Mouse (Mus musculus) gastrocnemius, postnatal 36 days (tissue): ENCODE data around the gene Gjd3. TPM values are rescaled to one million over a fixed set of nuclear protein-coding genes. Genes with fewer than 3 reads are reported as not detected.

Source experiments
- DNase-seq, 2 experiments: peaks; one replicate each; pipeline ENCODE4 v3.0.0; 2022
- intact Hi-C: fragments of 180-260 bp; cut with DNase I; formaldehyde crosslinking; loops from one replicate; pipeline ENCODE4 v1.15.1; 2025
- total RNA-seq, 2 experiments: library from RNA; stranded (reverse); gene quantifications; 2 replicates each; pipeline ENCODE4 v1.2.3; 2021

The Gjd3 gene
- total RNA-seq, 2 experiments from 2014 or later = not detected

GRCm38 (mm10) chr11:98981997-98982772 lies 631 bp downstream of the Gjd3 start:
- DNase-seq = no peak
- intact Hi-C loops = no loop called here

GRCm38 (mm10) chr11:98981289-98981996 lies 1.4 kb downstream of the Gjd3 start:
- no peak for DNase-seq
- intact Hi-C loops = no loop called here

- no peak for DNase-seq
- intact Hi-C loops = loop anchor here (2.0 to 5.0 kb wide), 3 partner anchors 58 to 169 kb away; no protein-coding TSS in a partner anchor
Measured at GRCm38 (mm10) chr11:98979356-98979755, 3.5 kb downstream of the Gjd3 start.

- DNase-seq = no peak
- intact Hi-C loops = loop anchor here (2.0 to 5.0 kb wide), 3 partner anchors 59 to 170 kb away; no protein-coding TSS in a partner anchor
Measured at GRCm38 (mm10) chr11:98978526-98979148, 4.2 kb downstream of the Gjd3 start.

GRCm38 (mm10) chr11:98974871-98975719 lies 7.7 kb downstream of the Gjd3 start:
- no peak for DNase-seq
- intact Hi-C loops = loop anchor here (5.0 kb wide), 3 partner anchors 62 to 152 kb away; no protein-coding TSS in a partner anchor

GRCm38 (mm10) chr11:98974213-98974612 lies 8.6 kb downstream of the Gjd3 start:
- intact Hi-C loops = loop anchor here (5.0 kb wide), 1 partner anchor 117 kb away; no protein-coding TSS in a partner anchor
- no peak for DNase-seq

- intact Hi-C loops = loop anchor here (2.0 to 5.0 kb wide), 2 partner anchors 41 to 116 kb away; no protein-coding TSS in a partner anchor
- DNase-seq = peak in 1 of 2 experiments; percentile 21
Measured at GRCm38 (mm10) chr11:98973584-98973983, 9.2 kb downstream of the Gjd3 start.

- DNase-seq = no peak
- intact Hi-C loops = loop anchor here (1.0 to 5.0 kb wide), 3 partner anchors 40 to 116 kb away; no protein-coding TSS in a partner anchor
Measured at GRCm38 (mm10) chr11:98972801-98973360, 9.9 kb downstream of the Gjd3 start.

GRCm38 (mm10) chr11:98972215-98972614 lies 10.6 kb downstream of the Gjd3 start:
- DNase-seq = peak; percentile 82
- intact Hi-C loops = loop anchor here (1.0 to 5.0 kb wide), 3 partner anchors 39 to 115 kb away; no protein-coding TSS in a partner anchor

- intact Hi-C loops = loop anchor here (1.0 to 5.0 kb wide), 3 partner anchors 39 to 114 kb away; no protein-coding TSS in a partner anchor
- peak in 1 of 2 experiments; percentile 40 for DNase-seq
Measured at GRCm38 (mm10) chr11:98971316-98972031, 11.3 kb downstream of the Gjd3 start.

- DNase-seq = no peak
- intact Hi-C loops = loop anchor here (5.0 kb wide), 1 partner anchor 113 kb away; no protein-coding TSS in a partner anchor
Measured at GRCm38 (mm10) chr11:98970191-98970925, 12.5 kb downstream of the Gjd3 start.

GRCm38 (mm10) chr11:98969496-98969927 lies 13.3 kb downstream of the Gjd3 start:
- peak in 1 of 2 experiments; percentile 21 for DNase-seq
- intact Hi-C loops = no loop called here

- intact Hi-C loops = no loop called here
- DNase-seq = no peak
Measured at GRCm38 (mm10) chr11:98968716-98969495, 13.9 kb downstream of the Gjd3 start.

GRCm38 (mm10) chr11:98968079-98968478 lies 14.7 kb downstream of the Gjd3 start:
- peak in 1 of 2 experiments; percentile 21 for DNase-seq
- intact Hi-C loops = no loop called here

- intact Hi-C loops = no loop called here
- DNase-seq = peak; percentile 83 to 88
Measured at GRCm38 (mm10) chr11:98966499-98967141, 16.2 kb downstream of the Gjd3 start.

GRCm38 (mm10) chr11:98965416-98966077 lies 17.3 kb downstream of the Gjd3 start:
- DNase-seq = no peak
- intact Hi-C loops = no loop called here
